Mouse (Mus musculus) forebrain, embryonic 10.5 days (tissue): Measurements from ENCODE around the gene Ly6g6e. TPM values are rescaled to one million over a fixed set of nuclear protein-coding genes. Genes with fewer than 3 reads are reported as not detected.

Experiments
- DNase-seq: peaks from one replicate; pipeline ENCODE4 v3.0.0-alpha.2; 2017; ENCODE audit warnings: low spot score; ENCODE audit errors: extremely low spot score
- H3K27ac ChIP-seq: fragments of 300-500 bp; sonication (generic); 2 replicates; pipeline ENCODE4 v1.5.1; 2016; ENCODE audit warnings: mild to moderate bottlenecking
- H3K27me3 ChIP-seq: fragments of 300-500 bp; sonication (generic); 2 replicates; pipeline ENCODE4 v1.6.1; 2016; ENCODE audit warnings: mild to moderate bottlenecking; ENCODE audit not compliant: poor library complexity, severe bottlenecking
- H3K36me3 ChIP-seq: fragments of 300-500 bp; sonication (generic); replicated peaks from 2 replicates; pipeline ENCODE4 v1.6.1; 2016; ENCODE audit warnings: mild to moderate bottlenecking, moderate library complexity
- H3K4me1 ChIP-seq: fragments of 300-500 bp; sonication (generic); 2 replicates; pipeline ENCODE4 v1.6.1; 2016
- H3K4me3 ChIP-seq: fragments of 300-500 bp; sonication (generic); 2 replicates; pipeline ENCODE4 v1.5.1; 2016; ENCODE audit warnings: mild to moderate bottlenecking, moderate library complexity
- H3K9me3 ChIP-seq: fragments of 300-500 bp; sonication (generic); 2 replicates; pipeline ENCODE4 v1.6.1; 2016; ENCODE audit warnings: mild to moderate bottlenecking, moderate library complexity
- WGBS: fragments of 180-500 bp; shearing (Covaris S2); methylation state at CpG from one replicate; pipeline ENCODE4 v1.1.7; 2016; 5-methylcytosine and 5-hydroxymethylcytosine counted together
- polyA plus RNA-seq: library from polyadenylated mRNA; unstranded; fragments of >200 nt; fragmentation: Nextera tagmentation; extraction: Ambion mirVana; gene quantifications from 2 replicates; pipeline ENCODE4 v1.2.1, GENCODE M21; 2016

Ly6g6e gene
- polyA plus RNA-seq, 1 experiment from 2014 or later, result not detected

DNA sequence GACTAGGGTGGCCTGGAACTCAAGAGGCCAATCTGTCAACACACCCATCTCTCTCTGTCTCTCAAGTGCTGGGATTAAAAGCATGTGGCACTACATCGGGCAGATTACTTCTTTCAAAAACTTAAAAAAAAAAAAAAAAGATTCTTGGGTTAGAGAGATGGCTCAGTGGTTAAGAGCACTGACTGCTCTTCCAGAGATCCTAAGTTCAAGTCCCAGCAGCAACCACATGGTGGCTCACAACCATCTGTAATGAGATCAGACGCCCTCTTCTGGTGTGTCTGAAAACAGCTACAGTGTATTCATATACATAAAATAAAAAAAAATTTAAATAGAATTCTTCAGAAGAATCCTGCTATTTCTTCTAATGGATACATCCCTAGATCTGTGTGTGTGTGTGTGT, 11.4 kb downstream of the Ly6g6e start:
- no peak for DNase-seq
- peaks cover 20% of the 10 kb centered on the region for H3K4me1 ChIP-seq
- peaks cover 26% of the 10 kb centered on the region for H3K36me3 ChIP-seq
- H3K27me3 ChIP-seq, result no peaks in the 10 kb centered on the region
- H3K4me3 ChIP-seq, result no peak overlapping the region
- WGBS, result 55% methylated on average over 2 of the region's 2 CpGs
- no peak overlapping the region for H3K27ac ChIP-seq
- no peaks in the 10 kb centered on the region for H3K9me3 ChIP-seq

GRCm38 (mm10) chr17:35088825-35089644, 12.3 kb downstream of the Ly6g6e start, which contains the start of gene Abhd16a:
TSS of gene Abhd16a (plus strand) at chr17:35089263.
- DNase-seq, result peak; percentile 93
- peak within 1 kb of the TSS; percentile 99 for H3K27ac ChIP-seq
- H3K4me1 ChIP-seq, result peaks cover 20% of the 10 kb centered on the region
- H3K9me3 ChIP-seq, result no peaks in the 10 kb centered on the region
- H3K36me3 ChIP-seq, result peaks cover 35% of the 10 kb centered on the region
- H3K4me3 ChIP-seq, result peak within 1 kb of the TSS; percentile 78
- WGBS, result 3% methylated on average over 67 of the region's 67 CpGs
- H3K27me3 ChIP-seq, result no peaks in the 10 kb centered on the region

- Histone ChIP-seq H3K27ac (peak overlapping the region; percentile 99; the same call in 1 of the 2 replicates), H3K4me3 (peak overlapping the region; percentile 78), H3K36me3 (peaks cover 48% of the 10 kb centered on the region), H3K9me3 (no peaks in the 10 kb centered on the region), H3K27me3 (no peaks in the 10 kb centered on the region), H3K4me1 (peaks cover 20% of the 10 kb centered on the region)
- no peak for DNase-seq
- 83% methylated on average over 8 of the region's 8 CpGs for WGBS
Observed at GRCm38 (mm10) chr17:35090166-35090932, 13.6 kb downstream of the Ly6g6e start.

- peaks cover 70% of the 10 kb centered on the region for H3K36me3 ChIP-seq
- H3K27me3 ChIP-seq, result no peaks in the 10 kb centered on the region
- no peaks in the 10 kb centered on the region for H3K9me3 ChIP-seq
- WGBS, result 89% methylated on average over 14 of the region's 14 CpGs
- no peak overlapping the region for H3K4me3 ChIP-seq
- DNase-seq, result no peak
- peaks cover 20% of the 10 kb centered on the region for H3K4me1 ChIP-seq
- no peak overlapping the region for H3K27ac ChIP-seq
Observed at GRCm38 (mm10) chr17:35092403-35093198, 15.9 kb downstream of the Ly6g6e start.

DNA sequence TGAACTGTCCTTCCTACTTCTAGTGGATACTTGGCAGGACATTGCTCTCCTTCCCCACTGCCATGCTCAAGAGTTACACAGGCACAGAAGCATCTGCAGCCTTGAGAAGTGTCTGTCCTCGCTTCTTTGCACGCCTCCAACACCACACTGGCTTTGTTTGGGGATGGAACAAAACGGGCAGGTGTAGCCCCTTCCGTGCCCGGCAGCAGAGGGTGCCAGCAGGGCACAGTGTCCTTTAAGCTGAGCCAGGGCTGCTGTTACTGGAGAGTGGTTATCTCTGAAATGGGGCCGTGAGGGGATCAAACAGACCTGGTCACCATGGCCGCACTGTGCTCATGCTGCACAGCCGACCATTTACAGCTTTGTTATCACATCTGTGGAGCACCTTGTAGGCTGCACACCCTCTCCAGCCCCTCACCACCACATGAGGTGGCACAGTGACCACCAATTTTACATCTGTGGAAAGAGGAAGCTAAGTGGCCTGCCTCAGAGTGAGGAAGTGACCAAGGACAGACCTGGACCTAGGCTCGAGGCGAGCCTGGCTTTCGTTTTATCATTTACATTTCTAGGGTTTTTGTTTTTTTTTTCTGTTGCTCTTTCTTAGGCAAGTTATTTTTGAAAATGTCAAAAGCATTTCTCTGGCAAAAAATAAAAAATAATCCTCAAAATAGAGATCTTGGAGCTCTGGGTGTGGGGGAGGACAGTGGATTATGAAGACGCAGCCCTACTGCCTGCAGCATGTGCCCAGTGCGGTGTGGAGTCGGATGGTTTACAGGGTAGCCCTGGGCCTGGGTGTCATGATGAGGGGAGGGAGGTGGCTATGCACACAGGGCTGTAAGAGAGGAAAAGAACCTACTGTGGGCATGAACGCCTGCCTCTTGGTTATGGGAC, 18.0 kb downstream of the Ly6g6e start:
- Histone ChIP-seq H3K27me3 (no peaks in the 10 kb centered on the region), H3K27ac (no peak overlapping the region), H3K4me1 (peaks cover 14% of the 10 kb centered on the region), H3K9me3 (no peaks in the 10 kb centered on the region), H3K4me3 (no peak overlapping the region), H3K36me3 (peaks cover 90% of the 10 kb centered on the region)
- no peak for DNase-seq
- 95% methylated on average over 15 of the region's 15 CpGs for WGBS

DNA sequence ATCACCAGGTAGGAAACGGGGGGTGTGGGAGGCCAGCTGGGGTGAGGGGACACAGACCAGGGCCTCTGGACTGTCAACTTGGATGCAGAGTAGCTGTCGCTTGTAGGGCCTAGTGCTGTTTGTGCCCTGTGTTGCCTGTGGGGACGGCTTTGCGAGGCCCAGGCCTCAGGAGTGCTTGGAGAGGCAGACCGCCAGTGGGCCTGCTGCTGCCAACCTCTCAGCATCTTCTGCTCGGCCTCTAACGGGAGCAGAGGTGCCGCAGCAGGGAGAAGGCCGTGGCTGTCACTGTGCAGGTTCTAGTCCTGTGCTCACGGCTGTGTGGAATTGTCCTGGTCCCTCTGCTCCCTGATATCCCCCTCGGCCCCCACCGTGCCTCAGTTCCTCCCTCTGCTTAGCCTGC, 19.9 kb downstream of the Ly6g6e start:
- H3K36me3 ChIP-seq, result peaks cover 98% of the 10 kb centered on the region
- H3K4me3 ChIP-seq, result no peak overlapping the region
- whole genome bisulfite sequencing, result 85% methylated on average over 12 of the region's 12 CpGs
- H3K9me3 ChIP-seq, result no peaks in the 10 kb centered on the region
- DNase-seq, result no peak
- no peak overlapping the region for H3K27ac ChIP-seq
- no peaks in the 10 kb centered on the region for H3K27me3 ChIP-seq
- H3K4me1 ChIP-seq, result no peaks in the 10 kb centered on the region

- H3K27ac ChIP-seq, result no peak overlapping the region
- no peaks in the 10 kb centered on the region for H3K4me1 ChIP-seq
- no peaks in the 10 kb centered on the region for H3K27me3 ChIP-seq
- H3K36me3 ChIP-seq, result peaks cover 98% of the 10 kb centered on the region
- DNase-seq, result no peak
- H3K9me3 ChIP-seq, result no peaks in the 10 kb centered on the region
- 81% methylated on average over 12 of the region's 12 CpGs for WGBS
- H3K4me3 ChIP-seq, result no peak overlapping the region
Observed at GRCm38 (mm10) chr17:35097164-35097655, 20.5 kb downstream of the Ly6g6e start.

- Histone ChIP-seq H3K9me3 (no peaks in the 10 kb centered on the region), H3K27ac (no peak overlapping the region), H3K4me3 (no peak overlapping the region; the same call in 1 of the 2 replicates), H3K36me3 (peaks cover 83% of the 10 kb centered on the region), H3K27me3 (no peaks in the 10 kb centered on the region), H3K4me1 (no peaks in the 10 kb centered on the region; the same call in 1 of the 2 replicates)
- DNase-seq, result no peak
- WGBS, result 77% methylated on average over 10 of the region's 10 CpGs
Observed at GRCm38 (mm10) chr17:35100196-35100765, 23.6 kb downstream of the Ly6g6e start.

DNA sequence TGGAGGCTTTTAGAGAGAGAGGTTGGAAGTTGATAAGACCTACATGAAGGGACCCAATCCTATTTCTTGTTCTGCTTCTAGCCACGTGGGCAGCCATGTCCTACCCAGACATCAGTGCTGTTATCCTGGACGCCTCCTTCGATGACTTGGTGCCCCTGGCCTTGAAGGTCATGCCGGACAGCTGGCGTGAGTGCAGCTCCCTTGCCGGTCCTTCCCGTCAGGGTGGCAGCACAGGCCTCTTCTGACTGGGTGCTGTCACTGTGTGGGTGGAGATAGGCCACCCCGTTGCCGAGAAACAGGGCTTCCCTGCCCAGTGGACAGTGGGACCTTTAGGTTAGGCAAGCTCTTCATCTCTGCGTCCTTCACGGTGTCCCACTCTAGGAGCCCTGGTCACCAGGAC, 24.5 kb downstream of the Ly6g6e start:
- H3K27me3 ChIP-seq, result no peaks in the 10 kb centered on the region
- peaks cover 75% of the 10 kb centered on the region for H3K36me3 ChIP-seq
- no peaks in the 10 kb centered on the region for H3K9me3 ChIP-seq
- no peak for DNase-seq
- H3K4me3 ChIP-seq, result no peak overlapping the region
- H3K27ac ChIP-seq, result no peak overlapping the region
- 88% methylated on average over 11 of the region's 11 CpGs for WGBS
- peaks cover 8% of the 10 kb centered on the region for H3K4me1 ChIP-seq

- WGBS, result 90% methylated on average over 7 of the region's 8 CpGs
- Histone ChIP-seq H3K27me3 (no peaks in the 10 kb centered on the region), H3K27ac (no peak overlapping the region), H3K9me3 (no peaks in the 10 kb centered on the region), H3K4me1 (peaks cover 11% of the 10 kb centered on the region), H3K36me3 (peaks cover 64% of the 10 kb centered on the region), H3K4me3 (no peak overlapping the region)
- no peak for DNase-seq
Observed at GRCm38 (mm10) chr17:35102299-35102698, 25.6 kb downstream of the Ly6g6e start.

GRCm38 (mm10) chr17:35103221-35103690, 26.6 kb downstream of the Ly6g6e start:
- Histone ChIP-seq H3K4me1 (peaks cover 11% of the 10 kb centered on the region), H3K27me3 (no peaks in the 10 kb centered on the region), H3K9me3 (no peaks in the 10 kb centered on the region), H3K27ac (no peak overlapping the region), H3K4me3 (0 out of 2 replicates have a peak overlapping the region, but pooled peaks have one; percentile 15), H3K36me3 (peaks cover 56% of the 10 kb centered on the region)
- no peak for DNase-seq
- 79% methylated on average over 6 of the region's 6 CpGs for WGBS
